ENCODE assay signal across 13 mouse cellular contexts in genomic region chr11:84775560-84775959, GRCm38 (mm10). TPM values are rescaled to one million over a fixed set of nuclear protein-coding genes. Genes with fewer than 3 reads are reported as not detected.
DNase-seq lines count a peak whose midpoint lies in the region; ATAC-seq and TF ChIP-seq lines count a peak whose summit lies in the region.
"Had no signal": no experiment of that assay in that cellular context is flagged by ENCODE, and none has a peak within 500 bp of the region (broad histone marks: within the 10 kb centered on the region; RNA-seq: fewer than 3 reads in every experiment).

No protein-coding gene starts in this region.

- no peak for ATAC-seq in heart, embryonic 13.5 days (ENCODE audit: extremely low read depth, insufficient number of reproducible peaks, low FRiP score, low TSS enrichment)
- peak; percentile 50; the same call in 1 of the 2 replicates for ATAC-seq in forebrain, postnatal 0 days
- 0 out of 2 replicates have a peak, but pooled peaks have one; percentile 40 for ATAC-seq in midbrain, embryonic 15.5 days (replicated peaks)
- ATAC-seq in intestine, embryonic 16.5 days: no peak

- WGBS in heart, embryonic 13.5 days: 5% methylated on average over 4 of the region's 4 CpGs
- WGBS in forebrain, postnatal 0 days: 5% methylated on average over 4 of the region's 4 CpGs
- WGBS in midbrain, embryonic 15.5 days: 3% methylated on average over 4 of the region's 4 CpGs
- WGBS in intestine, embryonic 16.5 days: 4% methylated on average over 4 of the region's 4 CpGs

- H3K36me3 ChIP-seq in heart, embryonic 13.5 days: no peaks in the 10 kb centered on the region
- H3K36me3 ChIP-seq in forebrain, postnatal 0 days (ENCODE audit: insufficient read depth): no peaks in the 10 kb centered on the region
- H3K36me3 ChIP-seq in midbrain, embryonic 15.5 days (replicated peaks): no peaks in the 10 kb centered on the region
- no peaks in the 10 kb centered on the region for H3K36me3 ChIP-seq in intestine, embryonic 16.5 days (ENCODE audit: control insufficient read depth, insufficient read depth, low read length)
- H3K36me3 ChIP-seq: limb, embryonic 15.5 days had no signal

- no peak overlapping the region for H3K4me3 ChIP-seq in heart, embryonic 13.5 days
- H3K4me3 ChIP-seq in forebrain, postnatal 0 days (ENCODE audit: low read depth, low read length): no peak overlapping the region
- no peak overlapping the region for H3K4me3 ChIP-seq in midbrain, embryonic 15.5 days
- H3K4me3 ChIP-seq in intestine, embryonic 16.5 days (ENCODE audit: low read length): no peak overlapping the region
- H3K4me3 ChIP-seq: limb, embryonic 15.5 days had no signal

- H3K4me1 ChIP-seq in heart, embryonic 13.5 days: peaks cover 10% of the 10 kb centered on the region
- H3K4me1 ChIP-seq in forebrain, postnatal 0 days (ENCODE audit: insufficient read depth): peaks cover 11% of the 10 kb centered on the region; the same call in 1 of the 2 replicates
- H3K4me1 ChIP-seq in midbrain, embryonic 15.5 days: peaks cover 37% of the 10 kb centered on the region
- no peaks in the 10 kb centered on the region for H3K4me1 ChIP-seq in intestine, embryonic 16.5 days (ENCODE audit: control insufficient read depth, insufficient read depth, low read length)

- peaks cover 43% of the 10 kb centered on the region for H3K27me3 ChIP-seq in heart, embryonic 13.5 days (replicated peaks)
- peaks cover 60% of the 10 kb centered on the region for H3K27me3 ChIP-seq in forebrain, postnatal 0 days (ENCODE audit: insufficient read depth, low read length)
- peaks cover 3% of the 10 kb centered on the region; the same call in 1 of the 2 replicates for H3K27me3 ChIP-seq in midbrain, embryonic 15.5 days (replicated peaks)
- H3K27me3 ChIP-seq in intestine, embryonic 16.5 days (replicated peaks; ENCODE audit: control insufficient read depth, insufficient read depth, low read length): no peaks in the 10 kb centered on the region

- H3K4me2 ChIP-seq in heart, embryonic 13.5 days: no peak overlapping the region
- H3K4me2 ChIP-seq in forebrain, postnatal 0 days (ENCODE audit: low read depth): no peak overlapping the region
- 0 out of 2 replicates have a peak overlapping the region, but pooled peaks have one; percentile 2 for H3K4me2 ChIP-seq in midbrain, embryonic 15.5 days
- no peak overlapping the region for H3K4me2 ChIP-seq in intestine, embryonic 16.5 days (ENCODE audit: low read depth, low read length)
- H3K4me2 ChIP-seq: limb, embryonic 15.5 days had no signal

- peak overlapping the region; percentile 24; the same call in 1 of the 2 replicates for H3K9ac ChIP-seq in heart, embryonic 13.5 days
- H3K9ac ChIP-seq in forebrain, postnatal 0 days: no peak overlapping the region
- no peak overlapping the region for H3K9ac ChIP-seq in midbrain, embryonic 15.5 days
- H3K9ac ChIP-seq in intestine, embryonic 16.5 days (ENCODE audit: low read depth, low read length): no peak overlapping the region
- H3K9ac ChIP-seq: limb, embryonic 15.5 days had no signal

- no peaks in the 10 kb centered on the region for H3K9me3 ChIP-seq in heart, embryonic 13.5 days
- H3K9me3 ChIP-seq in forebrain, postnatal 0 days (ENCODE audit: low read length): no peaks in the 10 kb centered on the region
- H3K9me3 ChIP-seq in midbrain, embryonic 15.5 days: no peaks in the 10 kb centered on the region
- H3K9me3 ChIP-seq in intestine, embryonic 16.5 days (ENCODE audit: control insufficient read depth, low read length): no peaks in the 10 kb centered on the region
- H3K9me3 ChIP-seq: limb, embryonic 15.5 days had no signal

- H3K27ac ChIP-seq in heart, embryonic 13.5 days (replicated peaks): no peak overlapping the region
- H3K27ac ChIP-seq in forebrain, postnatal 0 days (ENCODE audit: low read depth, low read length): no peak overlapping the region
- peak overlapping the region; percentile 69 for H3K27ac ChIP-seq in midbrain, embryonic 15.5 days
- H3K27ac ChIP-seq in intestine, embryonic 16.5 days (ENCODE audit: low read length): no peak overlapping the region
- H3K27ac ChIP-seq: limb, embryonic 15.5 days had no signal

- TF ChIP-seq CTCF in forebrain, postnatal 0 days (IDR thresholded peaks at IDR 0.05; ENCODE audit: low read depth): no peak

- DNase-seq in heart, postnatal 4 days: no peak
- peak; percentile 64 for DNase-seq in embryo, embryonic 10.5 days (ENCODE audit: low spot score)
- peak; percentile 55 for DNase-seq in forebrain, postnatal 0 days
- no peak for DNase-seq in adrenal gland, adult 8-10 months
- DNase-seq in frontal cortex, postnatal 25 days (ENCODE audit: low spot score in 2 of 2): no peak
- DNase-seq: adrenal gland, postnatal 14 days; cerebellum, adult 11-12 months; kidney, adult 18-20 months; layer of hippocampus, adult 9-11 months had no signal

RNA-seq across cellular contexts. Expression of gene Mrm1, which starts 43.8 kb away (rescaled TPM):
- 16.3 and 17.8 TPM in 2 replicates for polyA plus RNA-seq in heart, embryonic 13.5 days (2015; fragmentation: Nextera tagmentation; extraction: Ambion mirVana)
- total RNA-seq in heart, postnatal 4 days (2021): 10 to 100 TPM; 11.9 to 12.8 TPM
- 14.6 and 18.2 TPM in 2 replicates for total RNA-seq in forebrain, postnatal 0 days (2014; rRNA removed)
- 12.1 and 12.8 TPM in 2 replicates for polyA plus RNA-seq in forebrain, postnatal 0 days (2015; fragmentation: Nextera tagmentation; extraction: Ambion mirVana)
- polyA plus RNA-seq in midbrain, embryonic 15.5 days (2015; fragmentation: Nextera tagmentation; extraction: Ambion mirVana): 13.2 and 16.0 TPM in 2 replicates
- 10 to 100 TPM; 21.6 to 24.4 (median 22.9) TPM for total RNA-seq in adrenal gland, adult 8-10 months (2022)
- polyA plus RNA-seq in intestine, embryonic 16.5 days (2015; fragmentation: Nextera tagmentation; extraction: Ambion mirVana): 14.6 and 15.0 TPM in 2 replicates

RNA-seq across cellular contexts. Expression of gene Dhrs11, which starts 53.2 kb away (rescaled TPM):
- polyA plus RNA-seq in heart, embryonic 13.5 days (2015; fragmentation: Nextera tagmentation; extraction: Ambion mirVana): 31.6 and 34.0 TPM in 2 replicates
- 10 to 100 TPM; 78.8 to 81.5 TPM for total RNA-seq in heart, postnatal 4 days (2021)
- 4.8 and 8.3 TPM in 2 replicates for total RNA-seq in forebrain, postnatal 0 days (2014; rRNA removed)
- 7.8 TPM in 2 replicates for polyA plus RNA-seq in forebrain, postnatal 0 days (2015; fragmentation: Nextera tagmentation; extraction: Ambion mirVana)
- polyA plus RNA-seq in midbrain, embryonic 15.5 days (2015; fragmentation: Nextera tagmentation; extraction: Ambion mirVana): 6.6 and 8.7 TPM in 2 replicates
- 10 to 100 TPM; 45.7 to 58.0 (median 50.5) TPM for total RNA-seq in adrenal gland, adult 8-10 months (2022)
- polyA plus RNA-seq in intestine, embryonic 16.5 days (2015; fragmentation: Nextera tagmentation; extraction: Ambion mirVana): 105 and 126 TPM in 2 replicates

Comparison
In these comparisons a context has a peak if more than half of its experiments do, and no peak if none do; other contexts are left out.
1. ATAC-seq: peak in forebrain, postnatal 0 days (single experiment) and midbrain, embryonic 15.5 days (single experiment); none in heart, embryonic 13.5 days (single experiment) and intestine, embryonic 16.5 days (single experiment).
2. DNase-seq: peak in embryo, embryonic 10.5 days (single experiment) and forebrain, postnatal 0 days (single experiment); none in heart, postnatal 4 days (single experiment), adrenal gland, adult 8-10 months (single experiment) and frontal cortex, postnatal 25 days (0 of 2).